Mouse (Mus musculus) fat pad, adult 2 months (tissue): ENCODE data around the gene Grk1.

ENCODE experiments used
- DNase-seq: peaks from one replicate; pipeline ENCODE4 v3.0.0-alpha.2; 2011; ENCODE audit warnings: low read depth, low spot score; ENCODE audit errors: extremely low read depth

Gene Grk1

DNA sequence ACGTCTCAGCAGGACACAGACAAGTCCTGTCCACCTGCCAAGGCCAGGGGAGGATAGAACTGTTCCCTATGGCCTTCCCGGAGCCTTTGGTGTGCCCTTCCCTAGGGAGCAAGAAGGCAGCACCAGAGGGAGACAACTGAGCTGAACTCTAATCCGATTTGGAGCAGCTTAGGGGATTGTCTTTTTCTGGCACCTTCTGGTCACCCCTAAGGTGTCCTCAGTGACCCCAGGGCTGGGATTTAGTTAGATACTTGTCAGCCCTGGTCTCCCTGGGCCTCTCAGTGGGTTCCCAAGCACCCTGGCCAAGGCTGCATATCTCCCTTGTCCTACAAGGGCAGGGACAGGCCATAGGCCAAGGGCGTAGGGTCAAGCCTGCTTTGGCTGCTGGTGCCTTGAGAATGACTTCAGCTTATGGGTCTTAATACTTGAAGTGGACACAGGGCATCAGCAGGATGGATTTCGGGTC, at the start of gene Grk1:
Grk1 (plus strand) TSS at position 416 of the 466 bp plus-strand sequence.
- no peak for DNase-seq

DNA sequence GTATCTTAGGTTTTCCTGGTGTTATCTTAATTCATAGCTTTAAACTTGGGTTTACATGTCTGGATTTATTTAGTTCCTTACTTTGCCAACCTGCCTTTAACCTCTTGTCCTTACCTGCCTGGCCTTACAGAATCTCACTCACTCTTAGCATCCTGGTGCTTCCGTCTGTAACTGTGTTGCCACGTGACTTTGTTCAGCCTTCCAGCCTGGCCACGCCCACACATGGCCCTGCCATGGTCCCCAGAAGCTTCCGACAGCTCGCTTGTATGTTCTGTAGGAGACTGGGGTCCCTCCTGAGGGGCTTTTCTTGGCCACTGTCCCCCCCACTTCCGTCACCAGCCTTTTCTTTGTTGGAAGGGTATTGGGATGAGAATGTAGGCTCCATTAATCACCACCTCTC, 48.7 kb upstream of the Grk1 start:
- no peak for DNase-seq

DNA sequence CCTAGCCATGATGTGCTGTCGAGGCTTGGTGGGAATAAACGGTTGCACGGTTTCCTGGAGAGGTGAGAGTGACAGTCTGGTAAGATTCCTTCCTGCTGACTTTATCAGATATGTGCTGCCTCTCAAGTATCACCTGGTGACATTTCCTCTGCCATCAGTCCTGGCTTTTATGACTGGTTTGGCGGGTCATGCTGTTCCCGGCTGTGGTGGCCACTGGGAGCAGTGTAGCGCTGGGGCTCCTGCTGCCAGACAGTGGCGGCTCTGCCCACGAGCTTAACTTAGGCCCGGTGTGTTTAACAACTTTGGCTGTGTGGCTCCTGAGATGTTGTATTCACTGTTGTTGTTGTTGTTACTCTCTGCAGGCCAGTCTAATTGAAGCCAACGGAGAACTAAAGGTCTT, 48.2 kb upstream of the Grk1 start:
- DNase-seq = no peak

DNA sequence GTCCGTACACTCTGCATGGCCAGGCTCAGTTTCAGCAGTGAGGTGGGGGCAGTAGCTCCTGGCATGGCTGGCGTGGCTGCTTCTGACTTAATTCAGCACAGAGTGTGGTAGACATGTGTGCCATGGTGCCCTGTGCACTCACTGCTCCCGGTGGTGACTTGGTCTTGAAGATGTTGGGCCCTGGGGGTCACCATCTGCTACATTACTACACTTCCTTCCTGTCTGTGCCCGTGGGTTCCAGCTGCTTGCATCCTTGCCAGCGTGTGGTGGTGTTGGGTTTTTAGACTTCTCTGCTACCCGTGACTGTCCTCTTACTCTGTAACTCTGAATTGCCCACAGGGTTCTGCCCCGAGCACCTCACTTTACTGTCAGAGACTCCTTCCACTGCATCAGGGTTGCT, 44.7 kb upstream of the Grk1 start:
- DNase-seq = no peak

DNA sequence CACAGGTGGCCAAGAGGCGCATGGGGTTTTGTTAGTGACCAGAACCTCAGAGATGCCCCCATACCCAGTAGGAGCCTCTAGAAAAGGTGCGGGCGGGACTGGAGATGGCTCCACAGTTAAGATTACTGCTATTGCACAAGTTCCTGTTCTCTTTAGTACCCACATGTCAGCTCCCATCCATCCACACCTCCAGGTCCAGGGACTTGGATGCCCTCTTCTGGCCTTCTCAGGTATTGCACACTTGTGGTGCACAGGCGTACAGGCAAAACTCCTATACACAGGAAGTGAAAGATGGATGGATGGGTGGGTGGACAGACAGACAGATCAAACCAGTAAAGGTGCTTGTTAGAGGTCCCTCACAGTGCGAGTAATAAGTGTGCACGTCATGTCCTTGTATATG, 43.0 kb upstream of the Grk1 start:
- no peak for DNase-seq

DNA sequence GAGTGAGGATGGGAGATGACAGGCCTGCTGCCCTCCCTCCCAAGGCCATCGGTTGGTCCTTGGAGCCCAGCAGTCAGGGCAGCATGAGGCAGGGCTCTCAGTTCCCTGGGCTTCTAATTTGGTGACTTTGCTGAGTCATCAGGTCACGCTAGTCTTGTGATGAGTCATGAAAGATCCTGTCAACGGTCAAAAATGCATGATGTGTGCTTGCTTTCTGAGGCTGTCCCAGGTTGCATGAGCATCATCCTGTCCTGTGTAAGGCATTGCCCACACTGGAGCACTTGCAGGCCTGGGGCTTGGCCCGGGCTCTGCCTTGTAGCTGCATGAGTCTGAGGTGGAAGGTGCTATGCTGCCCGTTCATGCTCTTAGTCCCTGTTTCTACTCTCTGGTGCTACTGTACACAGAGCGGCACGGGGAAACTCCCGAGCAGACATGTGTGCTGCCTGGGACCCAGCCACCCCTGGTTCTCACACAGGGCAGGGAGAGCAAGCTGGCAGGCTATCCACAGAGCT, 31.7 kb upstream of the Grk1 start:
- no peak for DNase-seq

DNA sequence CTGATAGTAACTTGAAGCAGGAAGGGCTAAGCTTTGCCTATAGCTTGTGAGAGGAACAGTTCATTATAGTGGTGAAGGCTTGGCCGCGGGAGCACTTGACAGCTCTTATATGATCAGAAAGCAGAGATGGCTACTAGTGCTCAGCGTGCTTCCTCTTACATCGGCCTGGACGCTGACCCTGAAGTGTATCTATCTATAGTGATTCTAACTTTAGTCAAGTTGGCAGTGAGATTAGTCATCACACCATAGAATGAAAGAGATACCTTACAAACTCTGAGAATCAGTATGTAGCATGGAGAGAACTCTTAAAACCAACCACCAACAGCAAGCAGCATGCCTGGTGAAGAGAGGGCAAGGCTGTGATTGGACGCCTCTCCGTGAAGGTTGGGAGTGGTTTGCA, 23.3 kb upstream of the Grk1 start:
- no peak for DNase-seq

DNA sequence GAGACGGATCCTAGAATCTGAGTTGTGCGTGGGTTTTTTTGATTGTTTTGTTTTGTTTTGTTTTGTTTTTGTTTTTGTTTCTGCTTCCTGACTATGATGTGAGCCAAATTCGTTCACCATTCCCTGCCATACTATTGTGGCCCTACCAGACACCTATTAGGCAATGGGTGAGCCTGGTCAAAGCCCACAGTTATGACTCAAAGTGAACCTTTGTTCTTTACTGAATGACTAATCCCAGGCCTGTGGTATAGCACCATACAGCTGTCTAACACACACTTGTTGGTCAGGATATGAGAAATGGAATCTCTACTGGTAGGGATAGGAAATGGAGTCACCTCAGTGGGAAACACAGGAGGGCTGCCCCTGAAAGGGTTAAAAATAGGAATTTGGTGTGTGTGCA, 22.3 kb upstream of the Grk1 start:
- no peak for DNase-seq

DNA sequence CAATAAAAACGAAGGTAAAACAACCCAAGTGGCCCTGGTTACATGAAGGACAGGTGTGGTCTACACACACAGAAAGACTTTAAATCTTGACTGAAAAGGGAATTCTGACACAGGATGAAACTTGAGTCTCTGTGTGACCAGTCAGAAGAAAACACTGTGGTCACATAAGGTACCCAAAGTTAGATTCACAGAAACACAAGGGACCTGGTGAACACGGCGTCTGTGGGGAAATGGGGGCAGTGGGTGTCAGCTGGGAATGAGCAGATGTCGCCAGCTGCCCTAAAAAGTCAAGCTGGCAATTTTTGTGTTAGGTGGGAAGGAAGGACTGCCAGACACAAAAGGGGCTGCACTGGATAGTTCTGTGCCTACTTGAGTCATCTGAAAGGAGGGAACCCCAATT, 21.9 kb upstream of the Grk1 start:
- DNase-seq = no peak

DNA sequence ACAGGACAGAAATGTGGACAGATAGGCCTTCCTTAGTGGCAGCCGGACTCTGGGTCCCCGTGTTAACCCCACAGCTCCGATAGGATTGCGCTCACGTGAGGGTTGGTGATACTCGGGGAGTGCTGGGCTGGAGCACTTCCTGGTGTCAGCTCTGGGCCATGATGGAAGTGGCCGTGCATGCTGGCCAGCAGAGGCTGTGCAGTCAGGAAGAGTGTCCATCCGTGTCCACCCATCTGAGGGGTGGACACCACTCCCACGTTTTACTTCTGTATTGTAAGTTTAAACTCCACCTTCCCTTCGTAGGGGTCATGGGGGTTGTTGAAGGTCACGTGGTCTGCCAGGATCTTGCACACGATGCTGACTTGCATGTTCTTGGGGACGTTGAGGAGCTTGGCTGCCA, 18.5 kb upstream of the Grk1 start:
- no peak for DNase-seq

DNA sequence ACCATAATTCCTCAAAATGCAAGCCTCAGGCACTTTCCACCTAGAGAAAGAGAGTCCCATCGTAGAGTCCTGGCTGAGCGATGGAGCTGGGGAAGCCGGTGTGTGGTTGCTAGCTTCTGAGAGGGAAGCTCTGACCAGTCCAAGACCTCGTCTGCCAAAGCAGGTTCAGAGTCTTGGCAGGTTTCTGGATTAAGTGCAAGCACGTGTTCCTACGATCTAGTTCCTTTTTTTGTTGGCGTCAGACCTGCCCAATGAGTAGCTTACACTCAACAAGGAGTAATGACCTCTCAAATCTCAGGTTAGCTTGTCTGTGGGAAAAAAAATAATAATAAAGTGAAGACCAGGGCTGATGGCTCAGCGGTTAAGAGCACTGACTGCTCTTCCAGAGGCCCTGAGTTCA, 17.2 kb upstream of the Grk1 start:
- no peak for DNase-seq

DNA sequence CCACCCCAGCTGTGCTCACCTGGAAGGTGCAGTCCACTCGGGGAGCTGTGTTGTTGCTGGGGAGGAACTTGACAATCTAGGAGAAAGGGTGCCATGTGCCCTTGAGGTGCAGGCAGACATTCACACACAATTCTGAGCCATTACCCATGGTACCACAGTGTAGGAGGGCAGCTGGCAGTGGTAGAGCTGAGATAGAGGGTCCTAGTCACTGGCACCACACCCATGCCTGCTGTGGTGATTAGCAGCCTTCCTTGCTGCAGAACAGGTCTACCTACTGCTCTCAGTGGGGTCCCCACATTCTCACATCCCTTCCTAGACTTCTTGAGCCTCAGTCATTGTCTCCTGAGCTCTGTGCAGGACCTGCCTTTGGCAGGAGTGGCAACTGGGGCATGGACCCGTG, 16.1 kb upstream of the Grk1 start:
- no peak for DNase-seq

DNA sequence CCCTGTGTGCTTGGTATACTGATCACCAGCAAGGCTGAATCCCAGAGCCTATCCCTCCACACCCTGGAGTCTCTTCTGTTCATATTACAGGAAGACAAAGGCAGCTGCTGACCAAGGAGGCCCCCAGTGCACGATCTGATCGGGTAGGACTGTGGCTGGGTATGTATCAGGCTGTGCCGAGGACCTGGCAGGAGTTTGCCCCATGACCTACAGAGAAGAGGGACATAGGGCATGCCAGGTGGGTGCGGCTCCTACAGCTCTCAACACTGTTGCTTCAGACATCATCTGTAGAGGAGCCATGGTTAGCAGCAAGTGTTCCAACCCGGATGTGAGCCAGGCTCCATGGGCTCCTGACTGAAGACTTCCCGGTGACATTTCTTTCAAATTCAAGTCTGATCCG, 11.0 kb upstream of the Grk1 start:
- DNase-seq = no peak

DNA sequence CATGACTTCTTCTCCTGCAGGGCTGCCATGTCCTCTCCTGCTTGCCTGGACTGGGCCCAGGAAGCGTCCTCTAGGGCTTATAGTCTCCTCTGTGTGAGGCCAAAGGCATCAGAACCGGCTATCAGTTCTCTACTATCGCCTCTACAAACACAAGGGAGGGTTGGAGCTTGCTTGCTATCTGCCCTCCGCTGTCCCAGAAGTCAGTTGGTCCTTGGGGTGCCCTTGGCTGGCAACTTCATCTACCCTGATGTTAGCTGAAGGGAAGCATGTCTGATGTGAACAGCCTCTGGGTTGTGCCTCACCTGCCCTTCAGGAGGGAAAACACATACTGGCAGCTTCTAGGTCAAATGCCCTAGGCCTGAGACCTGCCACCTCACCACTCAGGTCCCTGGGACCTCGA, 8.2 kb upstream of the Grk1 start, which contains the start of gene Atp4b:
Atp4b (minus strand) TSS at position 101 of the 400 bp plus-strand sequence.
- DNase-seq = no peak

DNA sequence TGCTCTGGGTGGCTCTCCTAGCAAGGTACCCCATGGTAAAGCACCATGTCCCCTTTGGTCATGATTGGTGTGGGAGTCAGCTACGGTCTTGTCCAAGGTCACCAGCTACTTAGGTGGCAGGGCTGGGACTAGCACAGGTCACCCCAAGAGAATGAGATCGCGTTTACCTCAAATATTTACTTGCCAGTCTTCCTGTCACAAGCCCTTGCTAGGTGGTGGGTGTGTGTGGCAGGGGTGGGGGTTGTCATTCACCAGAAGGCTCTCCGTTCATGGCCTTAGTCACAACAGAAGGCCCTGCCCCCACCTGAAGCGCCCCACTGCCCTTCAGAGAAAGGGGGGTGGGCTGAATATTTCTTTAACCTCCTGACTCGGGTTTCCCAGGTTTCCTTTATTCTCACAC, 1.4 kb upstream of the Grk1 start:
- no peak for DNase-seq

DNA sequence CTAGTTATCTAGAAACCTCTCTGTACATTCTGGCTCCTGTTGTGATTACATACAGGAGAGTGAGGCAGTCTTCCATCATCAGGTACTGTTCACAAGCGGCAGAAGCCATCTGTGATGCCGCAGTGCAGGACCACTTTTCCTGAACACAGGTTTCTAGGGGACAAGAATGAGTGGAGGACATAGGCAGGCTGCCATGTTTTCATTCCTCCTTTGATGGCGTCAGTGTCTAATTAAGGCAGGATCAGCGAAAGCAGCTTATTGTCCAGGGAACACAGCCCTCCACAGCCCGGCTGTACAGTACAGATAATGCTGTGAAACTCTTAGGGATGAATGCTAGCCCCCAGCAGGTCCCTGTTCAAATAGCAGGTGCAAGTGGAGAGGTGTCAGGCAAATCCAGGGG, 1.1 kb downstream of the Grk1 start:
- no peak for DNase-seq

DNA sequence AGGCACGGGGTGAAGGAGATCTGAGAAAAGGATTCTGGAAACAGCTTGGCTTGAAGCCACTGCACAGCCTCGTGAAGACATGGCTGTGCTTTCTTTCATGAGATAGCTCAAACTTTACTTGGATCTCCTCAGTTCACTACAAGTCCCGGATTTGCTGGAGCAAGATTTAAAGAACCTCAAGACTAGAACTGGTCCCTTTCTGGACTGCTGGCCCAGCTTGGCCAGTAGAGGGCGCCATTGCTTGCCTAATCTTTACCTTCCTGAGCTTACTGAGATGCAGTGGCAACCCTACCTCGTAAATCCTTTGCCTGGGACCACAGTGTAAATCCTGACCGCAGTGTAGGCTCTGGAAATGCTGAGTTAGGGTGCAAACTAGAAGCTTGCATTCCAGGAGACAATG, 6.7 kb downstream of the Grk1 start:
- no peak for DNase-seq

DNA sequence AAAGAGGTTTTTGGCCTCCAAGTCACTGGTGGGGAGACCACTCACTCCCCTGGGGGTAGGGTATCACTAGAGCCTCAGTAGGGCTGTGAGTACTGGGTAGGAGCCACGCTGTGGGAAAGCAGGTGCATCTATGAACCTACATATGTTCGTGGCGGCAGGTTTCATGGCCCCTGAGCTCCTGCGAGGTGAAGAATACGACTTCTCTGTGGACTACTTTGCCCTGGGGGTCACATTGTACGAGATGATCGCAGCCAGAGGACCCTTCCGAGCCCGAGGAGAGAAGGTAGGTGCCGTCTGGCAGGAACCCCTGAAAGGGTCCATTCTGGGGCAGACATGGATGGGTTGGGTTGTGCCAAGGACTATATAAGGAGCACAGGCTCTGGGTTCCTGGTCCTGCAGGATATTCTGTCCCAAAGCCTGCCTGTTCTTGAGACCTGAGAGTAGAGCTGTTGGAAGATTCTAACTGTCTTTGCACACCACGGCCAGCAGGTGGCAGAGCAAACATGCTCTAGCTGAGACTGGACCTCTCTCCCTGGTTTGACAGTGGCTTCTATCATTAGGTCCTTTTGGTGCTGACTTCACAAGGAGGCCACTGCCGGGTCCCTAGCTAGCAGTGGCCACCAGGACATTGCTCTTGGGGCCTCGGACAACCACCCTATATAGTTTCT, 8.1 kb downstream of the Grk1 start:
- DNase-seq = no peak

DNA sequence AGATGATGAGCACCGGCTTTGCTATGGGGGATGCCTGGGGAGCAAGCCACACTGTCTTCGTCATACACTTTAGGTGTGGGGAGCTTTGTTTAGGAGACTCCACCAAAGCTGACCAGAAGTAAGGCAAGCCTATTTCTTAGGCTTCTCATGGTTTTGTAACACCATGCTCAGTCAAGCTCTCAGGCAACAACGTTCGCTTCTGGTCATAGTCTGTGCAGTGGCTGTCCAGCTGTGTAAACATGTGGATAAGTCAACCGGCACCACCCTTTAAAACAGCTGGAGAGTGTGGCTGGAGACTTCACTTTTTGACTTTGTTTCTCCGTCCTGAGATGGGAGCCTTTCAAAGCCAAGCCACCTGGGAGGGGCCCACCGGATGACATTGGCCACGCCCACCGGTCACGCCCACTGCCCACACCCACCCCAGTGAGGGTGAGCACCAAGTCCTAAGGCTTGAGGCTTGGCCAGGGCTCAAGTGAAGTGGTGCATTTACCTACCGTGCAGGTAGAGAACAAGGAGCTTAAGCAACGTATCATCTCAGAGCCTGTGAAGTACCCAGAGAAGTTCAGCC, 9.0 kb downstream of the Grk1 start:
- DNase-seq = no peak

DNA sequence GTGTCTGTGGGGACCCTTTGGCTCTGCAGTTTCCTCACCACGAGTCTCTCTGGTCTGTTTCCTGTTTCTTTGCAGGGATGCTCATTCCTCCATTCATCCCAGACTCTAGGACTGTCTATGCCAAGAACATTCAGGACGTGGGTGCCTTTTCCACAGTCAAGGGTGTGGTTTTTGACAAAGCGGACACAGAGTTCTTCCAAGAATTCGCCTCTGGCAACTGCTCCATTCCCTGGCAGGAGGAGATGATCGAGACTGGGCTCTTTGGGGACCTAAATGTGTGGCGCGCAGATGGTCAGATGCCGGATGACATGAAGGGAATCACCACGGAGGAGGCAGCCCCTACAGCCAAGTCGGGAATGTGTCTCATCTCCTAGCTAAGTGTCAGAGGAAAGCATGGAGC, 11.0 kb downstream of the Grk1 start:
- DNase-seq = no peak

DNA sequence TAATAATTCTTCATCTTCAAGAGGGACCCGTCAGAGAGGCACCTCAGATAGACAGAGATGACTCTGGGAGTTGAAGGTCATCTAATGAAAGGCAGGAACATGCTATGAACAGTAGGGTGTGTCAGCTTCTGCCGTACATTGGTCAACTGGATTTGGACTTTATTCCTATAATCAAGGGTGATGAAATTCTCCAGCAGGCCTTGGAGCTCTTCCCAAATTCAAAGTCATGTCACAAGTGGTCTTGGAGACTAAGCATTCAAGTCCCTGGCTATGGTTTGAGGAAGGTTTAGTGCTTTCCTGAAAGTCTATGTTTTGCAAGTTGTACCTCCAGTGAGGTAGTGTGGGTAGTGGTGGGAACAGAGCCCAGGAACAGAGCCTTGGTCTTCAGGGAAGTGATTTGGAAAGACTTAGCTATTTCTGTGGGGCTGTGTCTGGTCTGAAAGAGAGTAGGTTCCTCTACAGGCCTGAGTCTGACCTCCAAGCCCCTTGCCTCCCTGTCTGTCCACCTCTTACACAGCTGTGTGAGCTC, 14.3 kb downstream of the Grk1 start:
- DNase-seq = no peak

DNA sequence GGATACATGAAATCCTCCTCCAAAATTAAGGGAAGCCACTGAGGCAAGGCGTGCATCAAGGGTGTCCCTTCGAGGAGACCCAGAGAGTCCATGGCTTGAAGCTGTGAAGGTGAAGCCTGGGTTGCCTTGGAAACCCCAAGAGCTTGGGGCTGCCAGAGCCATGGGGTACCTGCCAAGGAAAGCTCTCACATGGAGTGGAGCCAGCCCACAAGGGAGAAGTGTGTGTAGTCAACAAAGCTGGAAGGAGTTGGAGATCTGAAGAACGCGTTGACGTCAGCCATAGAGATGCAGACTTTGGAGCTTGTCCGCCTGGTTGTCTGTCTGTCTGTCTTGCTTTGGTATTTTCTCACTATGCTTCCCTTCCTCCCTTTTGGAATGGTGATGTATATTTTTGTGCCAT, 16.1 kb downstream of the Grk1 start:
- DNase-seq = no peak

DNA sequence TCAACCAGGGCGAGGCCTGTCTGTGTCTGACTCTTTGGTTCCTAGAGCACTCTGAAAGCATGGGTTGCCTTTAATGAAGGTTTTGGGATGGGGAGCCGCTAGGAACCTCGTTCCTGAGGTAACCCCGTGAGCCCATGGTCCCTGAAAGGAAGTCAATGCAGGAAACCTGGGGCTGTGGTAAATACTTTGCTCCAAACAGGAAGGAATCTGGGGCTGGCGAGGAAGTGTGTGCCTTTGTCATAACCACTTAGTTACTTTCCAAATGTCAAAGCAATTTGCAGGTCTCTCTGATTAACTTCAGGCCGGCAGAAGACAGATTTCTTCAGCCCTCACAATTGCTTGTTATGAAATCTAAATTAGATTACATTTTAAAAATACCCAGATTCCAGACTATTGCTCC, 22.5 kb downstream of the Grk1 start:
- no peak for DNase-seq
